Mouse (Mus musculus) forebrain, embryonic 14.5 days (tissue): Measurements from ENCODE around the gene Strn4. TPM values are rescaled to one million over a fixed set of nuclear protein-coding genes. Genes with fewer than 3 reads are reported as not detected.

Source experiments
- ATAC-seq: fragments of 200-750 bp; cut with Nextera tagmentation; 2 replicates; pipeline ENCODE4 v1.8.0; 2017; ENCODE audit warnings: mild to moderate bottlenecking, moderate library complexity
- DNase-seq: peaks from one replicate; pipeline ENCODE4 v3.0.0-alpha.2; 2015; ENCODE audit warnings: low spot score
- H3K27ac ChIP-seq: fragments of 300-500 bp; sonication (generic); 2 replicates; pipeline ENCODE4 v1.5.1; 2014; ENCODE audit warnings: low read depth, mild to moderate bottlenecking, control low read depth, low read length, moderate library complexity
- H3K27me3 ChIP-seq: fragments of 300-500 bp; sonication (generic); replicated peaks from 2 replicates; pipeline ENCODE4 v1.6.1; 2014; ENCODE audit warnings: low read length, control low read depth, mixed read lengths; ENCODE audit not compliant: control insufficient read depth, insufficient read depth
- H3K36me3 ChIP-seq: fragments of 300-500 bp; sonication (generic); 2 replicates; pipeline ENCODE4 v1.6.1; 2014; ENCODE audit warnings: low read length, control low read depth; ENCODE audit not compliant: control insufficient read depth, insufficient read depth
- H3K4me1 ChIP-seq: fragments of 300-500 bp; sonication (generic); 2 replicates; pipeline ENCODE4 v1.6.1; 2014; ENCODE audit warnings: antibody characterized with exemption, low read length, control low read depth; ENCODE audit not compliant: control insufficient read depth, insufficient read depth
- H3K4me2 ChIP-seq: fragments of 300-500 bp; sonication (generic); 2 replicates; pipeline ENCODE4 v1.6.1; 2014; ENCODE audit warnings: mild to moderate bottlenecking, control low read depth, low read length
- H3K4me3 ChIP-seq: fragments of 300-500 bp; sonication (generic); 2 replicates; pipeline ENCODE4 v1.5.1; 2014; ENCODE audit warnings: low read depth, low read length, control low read depth
- H3K9ac ChIP-seq: fragments of 300-500 bp; sonication (generic); 2 replicates; pipeline ENCODE4 v1.6.1; 2014; ENCODE audit warnings: mild to moderate bottlenecking, low read length, control low read depth, moderate library complexity
- H3K9me3 ChIP-seq: fragments of 300-500 bp; sonication (generic); replicated peaks from 2 replicates; pipeline ENCODE4 v1.6.1; 2016; ENCODE audit warnings: low read length, control low read depth, mixed read lengths; ENCODE audit not compliant: control insufficient read depth
- WGBS: fragments of 180-500 bp; shearing (Covaris S2); extraction: QIAGEN DNeasy Blood & Tissue Kit; methylation state at CpG from one replicate; pipeline ENCODE4 v1.1.7; 2014; 5-methylcytosine and 5-hydroxymethylcytosine counted together
- polyA plus RNA-seq: library from polyadenylated mRNA; unstranded; fragments of >200 nt; fragmentation: Nextera tagmentation; extraction: Ambion mirVana; gene quantifications from 2 replicates; pipeline ENCODE4 v1.2.1, GENCODE M21; 2014

The Strn4 gene
- polyA plus RNA-seq, 1 experiment from 2014 or later: 175 TPM

DNA sequence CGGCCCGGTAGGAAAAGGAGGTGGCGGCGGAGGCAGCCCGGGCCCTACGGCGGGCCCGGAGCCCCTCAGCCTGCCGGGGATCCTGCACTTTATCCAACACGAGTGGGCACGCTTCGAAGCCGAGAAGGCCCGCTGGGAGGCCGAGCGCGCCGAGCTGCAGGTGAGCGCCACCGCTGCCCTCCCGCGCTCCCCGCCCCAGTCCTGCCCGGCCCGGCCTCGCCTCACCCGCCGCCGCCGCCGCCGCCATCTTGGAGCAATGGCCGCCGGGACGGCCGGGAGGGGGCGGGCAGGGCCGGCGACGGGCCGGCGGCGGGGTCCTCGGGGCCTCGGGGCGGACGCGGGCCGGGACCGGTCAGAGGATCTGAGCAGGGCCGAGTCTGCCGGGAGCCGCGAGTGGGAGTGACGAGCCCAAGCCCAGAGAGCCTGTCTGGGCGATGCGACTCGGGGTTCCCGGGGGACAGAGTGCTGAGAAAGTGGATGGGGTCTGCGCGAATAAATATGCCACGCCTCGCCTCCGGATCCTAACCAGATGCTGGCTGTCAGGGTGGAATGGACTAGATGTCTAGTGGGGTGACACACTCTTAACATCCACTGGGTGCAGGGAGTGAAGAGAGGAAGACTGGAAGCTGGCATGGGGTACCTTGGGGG lies 910 bp downstream of the Strn4 start, which contains the start of gene Fkrp:
TSS of gene Fkrp (minus strand) at position 258 of the 648 bp plus-strand sequence.
- peaks cover 39% of the 10 kb centered on the region for H3K4me1 ChIP-seq
- peak within 1 kb of the TSS; percentile 99 for H3K4me3 ChIP-seq
- DNase-seq: peak; percentile 30
- H3K27me3 ChIP-seq: peaks cover 8% of the 10 kb centered on the region
- peak within 1 kb of the TSS; percentile 99 for H3K27ac ChIP-seq
- ATAC-seq: peak; percentile 65
- no peaks in the 10 kb centered on the region for H3K9me3 ChIP-seq
- WGBS: under 1% methylated on average over 45 of the region's 64 CpGs
- H3K36me3 ChIP-seq: no peaks in the 10 kb centered on the region
- peak within 1 kb of the TSS; percentile 66 for H3K4me2 ChIP-seq
- peak within 1 kb of the TSS; percentile 100 for H3K9ac ChIP-seq

DNA sequence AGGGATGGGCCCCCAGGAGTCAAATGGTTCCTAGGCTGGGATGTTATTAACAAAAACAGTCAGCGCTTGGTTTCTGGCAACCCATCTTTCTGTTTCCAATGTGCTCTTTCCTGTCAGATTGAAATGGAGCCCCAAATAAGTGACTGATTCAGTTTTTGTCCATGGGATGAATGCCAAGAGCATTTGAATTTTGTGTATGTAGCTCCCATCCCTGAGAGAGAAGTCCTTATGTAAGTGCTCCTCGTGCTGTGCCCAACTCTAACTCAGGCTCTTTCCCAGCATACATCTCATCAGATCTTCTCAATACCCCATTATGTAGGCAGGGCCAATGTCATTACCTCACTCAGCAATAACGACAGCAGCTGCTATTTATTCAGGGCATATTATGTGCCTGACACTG lies 2.0 kb downstream of the Strn4 start:
- no peaks in the 10 kb centered on the region for H3K27me3 ChIP-seq
- peak overlapping the region; percentile 66 for H3K4me2 ChIP-seq
- no peak for ATAC-seq
- peak; percentile 33 for DNase-seq
- H3K27ac ChIP-seq: no peak overlapping the region
- peaks cover 4% of the 10 kb centered on the region for H3K36me3 ChIP-seq
- H3K4me3 ChIP-seq: peak overlapping the region; percentile 99
- H3K9ac ChIP-seq: peak overlapping the region; percentile 100
- H3K9me3 ChIP-seq: no peaks in the 10 kb centered on the region
- WGBS: 28% methylated on average over 3 of the region's 3 CpGs
- peaks cover 39% of the 10 kb centered on the region for H3K4me1 ChIP-seq

DNA sequence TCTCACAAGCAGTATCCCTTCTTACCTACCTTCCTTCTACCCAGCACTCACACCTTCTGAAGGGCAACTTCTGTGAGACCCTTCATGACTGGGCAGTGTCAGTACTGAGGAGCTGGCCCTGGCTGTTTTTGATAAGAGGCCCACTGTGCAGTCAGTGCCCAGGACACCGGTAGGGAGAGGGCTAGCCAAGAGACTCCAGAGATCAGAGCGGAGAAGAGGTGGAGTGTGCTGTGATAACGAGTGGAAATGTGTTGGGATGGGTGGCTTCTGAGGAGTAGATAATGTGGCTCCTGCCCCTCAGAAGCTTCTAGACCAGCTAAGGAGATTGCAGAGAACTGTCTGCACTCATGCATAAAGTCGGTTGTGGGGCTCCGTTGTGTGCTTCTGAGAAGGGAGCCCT lies 4.1 kb downstream of the Strn4 start:
- Histone ChIP-seq H3K4me3 (no peak overlapping the region), H3K27me3 (no peaks in the 10 kb centered on the region), H3K36me3 (peaks cover 23% of the 10 kb centered on the region), H3K4me1 (peaks cover 36% of the 10 kb centered on the region), H3K4me2 (no peak overlapping the region), H3K27ac (no peak overlapping the region), H3K9ac (no peak overlapping the region), H3K9me3 (no peaks in the 10 kb centered on the region)
- DNase-seq: no peak
- WGBS: 81% methylated on average over 5 of the region's 5 CpGs
- ATAC-seq: no peak

DNA sequence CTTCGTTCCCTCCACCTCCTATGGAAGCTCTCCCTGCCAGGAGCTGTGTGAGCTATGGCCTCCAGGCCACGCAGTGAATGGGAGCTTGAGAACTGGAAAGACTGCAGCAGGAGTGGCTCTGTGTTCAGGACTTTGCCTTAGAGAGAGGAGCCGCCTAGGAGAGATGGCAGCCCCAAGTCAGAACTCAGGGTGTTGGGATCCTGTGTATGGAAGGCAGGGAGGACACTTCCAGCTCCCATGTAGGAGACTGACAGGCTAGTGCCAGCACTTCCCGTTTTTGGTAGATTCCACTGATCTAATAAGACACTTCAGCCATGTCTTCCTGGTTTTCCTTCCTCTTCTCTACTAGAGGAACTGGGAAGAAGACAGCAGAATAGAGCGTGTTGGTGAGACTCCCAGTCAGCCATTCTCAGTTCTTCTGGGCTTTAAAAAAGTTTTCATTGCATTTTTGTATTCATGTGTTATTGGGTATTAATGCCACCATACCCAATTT lies 4.6 kb downstream of the Strn4 start:
- Histone ChIP-seq H3K36me3 (peaks cover 28% of the 10 kb centered on the region), H3K27ac (no peak overlapping the region), H3K4me1 (peaks cover 31% of the 10 kb centered on the region), H3K27me3 (no peaks in the 10 kb centered on the region), H3K9ac (no peak overlapping the region), H3K9me3 (no peaks in the 10 kb centered on the region), H3K4me3 (no peak overlapping the region), H3K4me2 (no peak overlapping the region)
- WGBS: 84% methylated on average over 5 of the region's 5 CpGs
- no peak for ATAC-seq
- no peak for DNase-seq

DNA sequence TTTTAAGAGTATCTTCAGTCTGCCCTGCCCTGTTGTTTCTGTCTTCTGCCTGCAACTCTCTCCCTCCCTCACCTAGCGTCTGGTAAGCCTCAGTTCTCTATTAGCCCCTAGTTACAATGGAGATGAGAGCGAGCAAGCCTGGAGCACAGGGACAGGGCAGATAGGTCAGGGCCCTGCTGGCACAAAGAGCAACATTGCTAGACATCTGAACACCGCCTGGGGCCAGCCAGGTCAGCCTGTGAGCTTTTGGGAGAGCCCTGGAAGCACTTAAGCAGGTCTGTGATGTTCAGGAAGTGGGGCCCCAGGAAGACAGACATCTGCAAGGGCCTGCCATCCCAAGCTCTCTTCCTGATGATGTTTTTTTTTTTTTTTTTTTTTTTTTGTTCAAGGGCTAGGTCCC lies 5.4 kb downstream of the Strn4 start:
- WGBS: 58% methylated on average over 3 of the region's 3 CpGs
- no peak for DNase-seq
- H3K9ac ChIP-seq: no peak overlapping the region
- peaks cover 27% of the 10 kb centered on the region for H3K4me1 ChIP-seq
- peaks cover 36% of the 10 kb centered on the region for H3K36me3 ChIP-seq
- ATAC-seq: no peak
- no peak overlapping the region for H3K4me2 ChIP-seq
- H3K27me3 ChIP-seq: no peaks in the 10 kb centered on the region
- H3K9me3 ChIP-seq: no peaks in the 10 kb centered on the region
- H3K4me3 ChIP-seq: no peak overlapping the region
- H3K27ac ChIP-seq: 0 out of 2 replicates have a peak overlapping the region, but pooled peaks have one; percentile 9

DNA sequence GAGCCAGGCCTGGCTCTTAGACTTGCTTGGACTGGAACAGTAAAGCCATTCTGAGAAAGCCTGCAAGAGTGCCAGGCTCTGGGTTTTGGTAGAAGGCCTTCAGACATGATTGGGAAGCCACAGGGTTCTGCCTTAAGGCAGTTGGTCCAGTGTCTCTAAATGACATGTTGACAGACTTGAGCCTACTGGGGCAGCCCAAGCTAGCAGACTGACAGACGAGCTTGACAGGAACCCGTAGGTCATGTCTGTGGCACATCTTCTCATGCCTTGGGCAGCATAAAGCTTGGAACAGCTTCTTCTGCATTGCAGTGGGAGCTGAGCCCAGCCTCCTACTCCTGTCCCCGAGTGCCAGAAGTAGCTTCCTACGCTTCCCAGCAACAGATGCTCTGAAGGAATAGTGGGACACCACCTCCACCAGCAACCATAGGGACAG lies 6.0 kb downstream of the Strn4 start:
- DNase-seq: no peak
- ATAC-seq: no peak
- Histone ChIP-seq H3K4me1 (peaks cover 27% of the 10 kb centered on the region), H3K27me3 (no peaks in the 10 kb centered on the region), H3K27ac (no peak overlapping the region), H3K9ac (no peak overlapping the region), H3K36me3 (peaks cover 42% of the 10 kb centered on the region), H3K4me3 (no peak overlapping the region), H3K9me3 (no peaks in the 10 kb centered on the region), H3K4me2 (no peak overlapping the region)
- 84% methylated on average over 4 of the region's 4 CpGs for WGBS

DNA sequence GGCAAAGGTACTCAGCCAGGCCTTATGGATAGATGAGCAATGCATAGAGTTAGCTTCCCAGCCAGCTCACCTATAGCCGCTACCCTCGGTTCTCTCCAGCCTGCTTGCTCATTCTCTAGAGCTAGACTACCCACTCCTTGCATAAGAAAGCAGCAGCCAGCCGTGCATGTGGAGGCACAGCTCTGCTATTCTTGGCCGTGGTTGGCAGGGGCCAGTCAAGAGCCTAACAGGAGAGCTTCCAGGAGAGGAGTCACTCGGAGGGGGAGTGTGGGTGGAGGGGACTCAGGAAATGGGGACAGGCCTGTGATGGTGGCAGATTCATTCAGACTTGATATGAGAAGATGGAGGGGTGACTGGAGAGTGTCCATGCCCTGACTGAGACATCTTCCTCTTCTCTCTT lies 8.0 kb downstream of the Strn4 start:
- H3K36me3 ChIP-seq: peaks cover 63% of the 10 kb centered on the region
- H3K27ac ChIP-seq: no peak overlapping the region
- H3K27me3 ChIP-seq: no peaks in the 10 kb centered on the region
- DNase-seq: no peak
- ATAC-seq: no peak
- H3K4me1 ChIP-seq: peaks cover 10% of the 10 kb centered on the region
- no peaks in the 10 kb centered on the region for H3K9me3 ChIP-seq
- H3K9ac ChIP-seq: no peak overlapping the region
- 74% methylated on average over 5 of the region's 5 CpGs for WGBS
- H3K4me3 ChIP-seq: no peak overlapping the region
- no peak overlapping the region for H3K4me2 ChIP-seq

DNA sequence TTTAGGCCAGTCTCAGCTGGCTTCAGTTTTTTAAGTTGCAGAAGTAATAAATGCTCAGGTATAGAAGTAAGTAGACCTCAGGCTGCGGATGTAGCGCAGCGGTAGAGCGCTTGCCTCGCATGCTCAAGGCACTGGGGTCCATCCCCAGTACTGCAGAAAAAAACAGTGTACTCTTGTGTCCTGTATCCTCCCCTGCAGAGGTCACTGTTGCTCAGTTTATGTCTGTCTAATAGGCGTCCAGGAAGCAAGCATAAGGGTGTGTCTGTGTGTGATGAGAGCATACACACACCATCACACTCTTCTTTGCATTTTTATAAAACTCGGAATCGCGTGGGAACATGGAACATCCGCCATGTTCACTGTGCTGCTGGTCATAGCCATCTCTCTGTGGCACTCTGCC lies 10.1 kb downstream of the Strn4 start:
- no peak overlapping the region for H3K27ac ChIP-seq
- 76% methylated on average over 10 of the region's 10 CpGs for WGBS
- no peak overlapping the region for H3K9ac ChIP-seq
- no peak overlapping the region for H3K4me2 ChIP-seq
- peaks cover 83% of the 10 kb centered on the region for H3K36me3 ChIP-seq
- DNase-seq: no peak
- H3K4me3 ChIP-seq: no peak overlapping the region
- H3K9me3 ChIP-seq: no peaks in the 10 kb centered on the region
- H3K27me3 ChIP-seq: no peaks in the 10 kb centered on the region
- 0 out of 2 replicates have a peak, but pooled peaks cover 3% of the 10 kb centered on the region for H3K4me1 ChIP-seq
- ATAC-seq: no peak

DNA sequence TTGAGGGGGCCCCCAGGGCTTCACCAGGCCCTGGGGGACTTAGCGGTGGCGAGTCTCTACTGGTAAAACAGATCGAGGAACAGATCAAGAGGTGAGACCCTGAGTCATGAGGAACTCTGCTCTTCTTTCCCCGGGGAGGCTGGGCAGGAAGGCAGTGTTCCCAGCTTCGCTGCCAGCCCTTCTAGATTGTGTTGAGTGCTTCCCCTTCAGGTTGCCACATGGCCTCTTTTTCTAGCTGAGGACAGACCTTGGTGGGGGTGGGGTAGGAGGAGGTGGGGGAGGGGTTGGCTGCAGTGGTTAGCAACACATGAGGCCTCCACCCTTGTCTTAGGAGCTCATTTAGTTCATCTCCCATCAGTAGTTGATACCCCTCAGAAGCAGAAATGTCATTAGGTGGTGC lies 10.9 kb downstream of the Strn4 start:
- Histone ChIP-seq H3K9me3 (no peaks in the 10 kb centered on the region), H3K27me3 (no peaks in the 10 kb centered on the region), H3K36me3 (peaks cover 91% of the 10 kb centered on the region), H3K4me1 (no peaks in the 10 kb centered on the region), H3K27ac (no peak overlapping the region), H3K9ac (no peak overlapping the region), H3K4me2 (no peak overlapping the region), H3K4me3 (no peak overlapping the region)
- DNase-seq (no peak), ATAC-seq (no peak)
- WGBS: 95% methylated on average over 5 of the region's 5 CpGs
